Mouse (Mus musculus) megakaryocyte, embryonic 14.5 days (primary cell): ENCODE results near the gene Tmem98. TPM values are rescaled to one million over a fixed set of nuclear protein-coding genes. Genes with fewer than 3 reads are reported as not detected.

Experiments
- H3K27me3 ChIP-seq: replicated peaks from 2 replicates; pipeline ENCODE3; 2012; ENCODE audit warnings: inconsistent platforms
- H3K36me3 ChIP-seq: replicated peaks from 2 replicates; pipeline ENCODE3; 2012; ENCODE audit warnings: low read length, inconsistent platforms, mixed read lengths
- H3K4me1 ChIP-seq: 2 replicates; pipeline ENCODE4 v1.6.1; 2012; ENCODE audit warnings: inconsistent platforms
- H3K4me3 ChIP-seq: replicated peaks from 2 replicates; pipeline ENCODE3; 2012; ENCODE audit warnings: moderate library complexity, mild to moderate bottlenecking, inconsistent platforms
- H3K9me3 ChIP-seq: 2 replicates; pipeline ENCODE4 v1.6.1; 2012; ENCODE audit warnings: inconsistent platforms
- FLI1 ChIP-seq: IDR thresholded peaks from 2 replicates; pipeline ENCODE4 v1.6.1; 2012; ENCODE audit warnings: low read length, inconsistent platforms, mixed read lengths
- GATA1 ChIP-seq: IDR thresholded peaks from 3 replicates; pipeline ENCODE4 v1.6.1; 2012; ENCODE audit warnings: mixed read lengths, low read length, inconsistent platforms, borderline replicate concordance
- polyA plus RNA-seq: library from polyadenylated mRNA; stranded (reverse); fragments of >175 nt; gene quantifications from 2 replicates; pipeline ENCODE4 v1.2.3, GENCODE M21; 2012; ENCODE audit warnings: low replicate concordance; ENCODE audit not compliant: insufficient read depth

Gene Tmem98
- polyA plus RNA-seq, 1 experiment, result not detected

GRCm38 (mm10) chr11:80815354-80815753 is 5.4 kb downstream of the Tmem98 start:
- H3K27me3 ChIP-seq, result peaks cover 50% of the 10 kb centered on the region
- H3K4me1 ChIP-seq, result peaks cover 6% of the 10 kb centered on the region; the same call in 1 of the 2 replicates
- TF ChIP-seq GATA1 (no peak), FLI1 (no peak)
- no peaks in the 10 kb centered on the region for H3K9me3 ChIP-seq
- H3K4me3 ChIP-seq, result no peak overlapping the region
- no peaks in the 10 kb centered on the region for H3K36me3 ChIP-seq

- H3K4me1 ChIP-seq, result peaks cover 11% of the 10 kb centered on the region
- no peaks in the 10 kb centered on the region for H3K36me3 ChIP-seq
- no peaks in the 10 kb centered on the region for H3K9me3 ChIP-seq
- TF ChIP-seq GATA1 (no peak), FLI1 (no peak)
- no peak overlapping the region for H3K4me3 ChIP-seq
- peaks cover 26% of the 10 kb centered on the region for H3K27me3 ChIP-seq
Observed at GRCm38 (mm10) chr11:80818060-80818697, 8.2 kb downstream of the Tmem98 start.

GRCm38 (mm10) chr11:80820085-80820484 is 10.1 kb downstream of the Tmem98 start:
- TF ChIP-seq FLI1 (no peak), GATA1 (no peak)
- no peak overlapping the region for H3K4me3 ChIP-seq
- H3K9me3 ChIP-seq, result no peaks in the 10 kb centered on the region
- H3K27me3 ChIP-seq, result peaks cover 28% of the 10 kb centered on the region
- no peaks in the 10 kb centered on the region for H3K36me3 ChIP-seq
- peaks cover 11% of the 10 kb centered on the region for H3K4me1 ChIP-seq

GRCm38 (mm10) chr11:80821296-80821695 is 11.3 kb downstream of the Tmem98 start:
- Histone ChIP-seq H3K27me3 (peaks cover 24% of the 10 kb centered on the region), H3K9me3 (no peaks in the 10 kb centered on the region), H3K4me3 (no peak overlapping the region), H3K36me3 (no peaks in the 10 kb centered on the region), H3K4me1 (peaks cover 11% of the 10 kb centered on the region)
- TF ChIP-seq FLI1, result no peak
- TF ChIP-seq GATA1, result no peak

GRCm38 (mm10) chr11:80821794-80822193 is 11.8 kb downstream of the Tmem98 start:
- H3K4me3 ChIP-seq, result no peak overlapping the region
- H3K36me3 ChIP-seq, result no peaks in the 10 kb centered on the region
- H3K9me3 ChIP-seq, result no peaks in the 10 kb centered on the region
- peaks cover 27% of the 10 kb centered on the region for H3K27me3 ChIP-seq
- peaks cover 11% of the 10 kb centered on the region for H3K4me1 ChIP-seq
- no peak for TF ChIP-seq GATA1
- TF ChIP-seq FLI1, result no peak

- H3K36me3 ChIP-seq, result no peaks in the 10 kb centered on the region
- peaks cover 9% of the 10 kb centered on the region for H3K27me3 ChIP-seq
- H3K4me1 ChIP-seq, result no peaks in the 10 kb centered on the region
- no peak for TF ChIP-seq FLI1
- no peak for TF ChIP-seq GATA1
- H3K9me3 ChIP-seq, result no peaks in the 10 kb centered on the region
- no peak overlapping the region for H3K4me3 ChIP-seq
Observed at GRCm38 (mm10) chr11:80835395-80835794, 25.4 kb downstream of the Tmem98 start.

GRCm38 (mm10) chr11:80835841-80836240 is 25.9 kb downstream of the Tmem98 start:
- Histone ChIP-seq H3K27me3 (peaks cover 9% of the 10 kb centered on the region), H3K9me3 (no peaks in the 10 kb centered on the region), H3K36me3 (no peaks in the 10 kb centered on the region), H3K4me3 (no peak overlapping the region), H3K4me1 (no peaks in the 10 kb centered on the region)
- TF ChIP-seq GATA1 (no peak), FLI1 (no peak)

GRCm38 (mm10) chr11:80838724-80839123 is 28.7 kb downstream of the Tmem98 start:
- H3K4me1 ChIP-seq, result no peaks in the 10 kb centered on the region
- no peaks in the 10 kb centered on the region for H3K9me3 ChIP-seq
- H3K27me3 ChIP-seq, result peaks cover 11% of the 10 kb centered on the region
- no peak for TF ChIP-seq GATA1
- TF ChIP-seq FLI1, result no peak
- H3K36me3 ChIP-seq, result no peaks in the 10 kb centered on the region
- H3K4me3 ChIP-seq, result no peak overlapping the region

GRCm38 (mm10) chr11:80843435-80843834 is 33.5 kb downstream of the Tmem98 start:
- TF ChIP-seq GATA1 (no peak), FLI1 (no peak)
- Histone ChIP-seq H3K9me3 (no peaks in the 10 kb centered on the region), H3K36me3 (no peaks in the 10 kb centered on the region), H3K4me3 (no peak overlapping the region), H3K27me3 (peaks cover 9% of the 10 kb centered on the region), H3K4me1 (no peaks in the 10 kb centered on the region)

- Histone ChIP-seq H3K4me1 (no peaks in the 10 kb centered on the region), H3K9me3 (no peaks in the 10 kb centered on the region), H3K36me3 (no peaks in the 10 kb centered on the region), H3K4me3 (no peak overlapping the region), H3K27me3 (peaks cover 9% of the 10 kb centered on the region)
- no peak for TF ChIP-seq GATA1
- no peak for TF ChIP-seq FLI1
Observed at GRCm38 (mm10) chr11:80845486-80845885, 35.5 kb downstream of the Tmem98 start.

- peaks cover 9% of the 10 kb centered on the region for H3K27me3 ChIP-seq
- no peaks in the 10 kb centered on the region for H3K4me1 ChIP-seq
- no peak overlapping the region for H3K4me3 ChIP-seq
- no peaks in the 10 kb centered on the region for H3K9me3 ChIP-seq
- TF ChIP-seq FLI1 (no peak), GATA1 (no peak)
- no peaks in the 10 kb centered on the region for H3K36me3 ChIP-seq
Observed at GRCm38 (mm10) chr11:80846115-80846514, 36.1 kb downstream of the Tmem98 start.

GRCm38 (mm10) chr11:80848131-80848530 is 38.2 kb downstream of the Tmem98 start:
- Histone ChIP-seq H3K27me3 (peaks cover 9% of the 10 kb centered on the region), H3K9me3 (no peaks in the 10 kb centered on the region), H3K4me3 (no peak overlapping the region), H3K36me3 (no peaks in the 10 kb centered on the region), H3K4me1 (no peaks in the 10 kb centered on the region)
- TF ChIP-seq FLI1 (no peak), GATA1 (no peak)
